Mouse (Mus musculus): ENCODE measurements around the gene Med13l.

DNA sequence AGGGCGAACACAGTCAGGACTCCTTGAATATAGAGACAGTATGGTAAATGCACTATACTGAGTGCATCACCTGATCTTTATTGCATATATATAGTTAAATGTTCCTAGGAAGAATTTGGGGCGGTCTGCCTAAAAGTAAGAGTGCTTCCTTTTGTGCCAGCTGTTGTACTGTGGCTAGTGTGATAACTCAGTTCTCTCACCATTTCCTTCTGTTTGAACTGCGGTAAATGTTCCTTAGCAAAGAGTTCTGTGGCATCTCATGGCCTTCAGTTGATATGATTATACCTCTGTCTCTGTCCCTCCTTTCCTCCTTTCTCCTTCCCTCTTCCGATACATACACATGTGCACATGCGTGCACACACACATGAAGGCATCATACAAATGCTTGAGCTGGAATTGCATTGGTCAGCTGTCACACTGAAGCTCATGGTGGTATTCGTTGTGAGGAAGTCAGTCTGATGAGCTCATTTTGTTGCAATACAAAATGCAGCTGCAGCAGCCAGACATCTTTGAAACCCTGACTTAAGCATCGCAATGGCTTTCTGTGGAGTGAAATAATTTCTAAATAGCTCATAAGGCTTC, 97.9 kb downstream of the Med13l start:
- TF ChIP-seq POLR2A (IDR thresholded peaks at IDR 0.05; ENCODE audit: control insufficient read depth, extremely low read depth, insufficient read depth, low read length, poor library complexity) (no peak), CTCF (IDR thresholded peaks at IDR 0.05; ENCODE audit: borderline replicate concordance, control insufficient read depth, extremely low read depth, insufficient read depth, low read length, poor library complexity) (no peak)
